Mouse (Mus musculus) cortical plate, adult 2 months (tissue): ENCODE measurements around the gene Tsc1.

Experiments used
- CTCF ChIP-seq: fragments of 200-500 bp; IDR thresholded peaks from 2 replicates; pipeline ENCODE4 v1.5.1; 2011; ENCODE audit warnings: mild to moderate bottlenecking, control low read depth, low read length; ENCODE audit not compliant: insufficient read depth; ENCODE audit errors: extremely low read depth
- POLR2A ChIP-seq: fragments of 200-500 bp; IDR thresholded peaks from 2 replicates; pipeline ENCODE4 v1.6.1; 2011; ENCODE audit warnings: mild to moderate bottlenecking, low read length, control low read depth; ENCODE audit not compliant: insufficient read depth; ENCODE audit errors: extremely low read depth

GRCm38 (mm10) chr2:28643081-28643480 is 2.1 kb downstream of the Tsc1 start:
- TF ChIP-seq CTCF (no peak), POLR2A (no peak)
